Mouse (Mus musculus): ENCODE data around the gene Kctd17. TPM values are rescaled to one million over a fixed set of nuclear protein-coding genes. Genes with fewer than 3 reads are reported as not detected.

Gene Kctd17
- polyA plus RNA-seq, 1 experiment from 2014 or later = 18.6 TPM

DNA sequence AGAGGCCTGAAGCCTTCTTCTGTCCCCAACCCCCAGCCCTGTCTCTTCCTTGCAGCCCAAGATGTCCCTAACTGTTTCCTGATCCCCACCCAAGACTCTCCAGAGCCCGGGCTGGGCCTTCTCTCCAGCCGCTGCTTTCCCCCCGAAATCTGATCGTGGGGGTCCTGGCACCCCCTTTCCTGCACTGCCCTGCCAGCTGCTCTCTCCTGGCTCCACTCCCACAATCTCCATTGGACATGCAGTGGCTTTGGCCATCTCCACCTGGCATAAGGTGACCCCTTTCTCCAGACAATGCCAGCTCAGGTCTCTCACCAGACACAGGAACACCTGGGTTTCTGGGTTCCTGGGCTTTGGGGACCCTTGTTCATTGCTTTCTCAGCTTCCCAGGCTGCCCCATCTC, 49.7 kb downstream of the Kctd17 start:
- Histone ChIP-seq H3K4me1 (replicated peaks; ENCODE audit: control insufficient read depth, insufficient read depth, low read length) (no peaks in the 10 kb centered on the region), H3K9me3 (ENCODE audit: control insufficient read depth) (no peaks in the 10 kb centered on the region), H3K9ac (ENCODE audit: low read depth, low read length) (no peak overlapping the region), H3K4me3 (ENCODE audit: low read depth, low read length) (no peak overlapping the region), H3K27me3 (replicated peaks; ENCODE audit: control insufficient read depth, insufficient read depth, low read length) (no peaks in the 10 kb centered on the region), H3K27ac (ENCODE audit: low read depth, low read length) (no peak overlapping the region), H3K4me2 (replicated peaks; ENCODE audit: low read depth) (no peak overlapping the region), H3K36me3 (ENCODE audit: control insufficient read depth, insufficient read depth) (no peaks in the 10 kb centered on the region)
- TF ChIP-seq CTCF (IDR thresholded peaks at IDR 0.05; ENCODE audit: low read depth) = no peak
- ATAC-seq = no peak
- WGBS = 84% methylated on average over 4 of the region's 4 CpGs

DNA sequence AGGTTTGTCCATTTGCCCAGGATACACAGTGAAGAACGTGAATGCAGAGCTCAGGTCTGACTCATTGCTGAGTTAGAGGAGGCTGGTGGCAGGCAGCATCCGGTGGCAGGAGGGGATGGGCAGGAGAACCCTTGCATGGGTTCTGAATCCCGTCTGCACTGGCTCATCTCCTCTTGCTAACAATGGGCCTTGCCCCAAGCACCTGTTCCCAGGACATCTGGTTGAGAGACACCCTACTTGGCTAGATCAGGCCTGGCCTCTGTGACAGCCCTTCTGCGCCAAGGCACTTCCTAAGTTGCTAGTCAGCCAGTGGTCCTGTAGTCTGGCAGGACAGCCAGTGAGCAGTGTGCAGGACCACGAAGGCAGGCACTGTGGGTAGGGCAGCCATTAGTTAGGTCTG, 51.1 kb downstream of the Kctd17 start:
- Histone ChIP-seq H3K4me2 (replicated peaks; ENCODE audit: low read depth) (no peak overlapping the region), H3K9me3 (ENCODE audit: control insufficient read depth) (no peaks in the 10 kb centered on the region), H3K27ac (ENCODE audit: low read depth, low read length) (no peak overlapping the region), H3K27me3 (replicated peaks; ENCODE audit: control insufficient read depth, insufficient read depth, low read length) (no peaks in the 10 kb centered on the region), H3K9ac (ENCODE audit: low read depth, low read length) (no peak overlapping the region), H3K4me1 (replicated peaks; ENCODE audit: control insufficient read depth, insufficient read depth, low read length) (no peaks in the 10 kb centered on the region), H3K36me3 (ENCODE audit: control insufficient read depth, insufficient read depth) (no peaks in the 10 kb centered on the region), H3K4me3 (ENCODE audit: low read depth, low read length) (no peak overlapping the region)
- no peak for TF ChIP-seq CTCF (IDR thresholded peaks at IDR 0.05; ENCODE audit: low read depth)
- WGBS = 77% methylated on average over 5 of the region's 5 CpGs
- no peak for ATAC-seq

DNA sequence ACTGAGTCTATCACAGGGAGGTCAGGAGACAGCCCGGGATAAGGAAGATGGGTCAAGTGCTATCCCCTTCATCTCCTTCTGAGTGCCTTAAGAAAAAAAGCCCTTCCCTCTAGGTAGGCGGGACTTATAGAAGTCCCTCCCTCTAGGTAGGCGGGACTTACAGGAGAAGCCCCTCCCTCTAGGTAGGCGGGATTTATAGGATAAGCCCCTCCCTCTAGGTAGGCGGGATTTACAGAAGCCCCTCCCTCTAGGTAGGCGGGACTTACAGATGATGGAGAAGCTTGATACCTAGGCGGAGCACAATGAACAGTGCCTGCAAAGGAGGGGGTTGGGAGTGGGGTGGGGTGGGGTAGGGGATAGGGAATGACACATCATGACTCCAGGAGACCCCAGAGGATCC, 51.7 kb downstream of the Kctd17 start:
- Histone ChIP-seq H3K27ac (ENCODE audit: low read depth, low read length) (no peak overlapping the region), H3K9ac (ENCODE audit: low read depth, low read length) (no peak overlapping the region), H3K4me2 (replicated peaks; ENCODE audit: low read depth) (no peak overlapping the region), H3K4me1 (replicated peaks; ENCODE audit: control insufficient read depth, insufficient read depth, low read length) (no peaks in the 10 kb centered on the region), H3K27me3 (replicated peaks; ENCODE audit: control insufficient read depth, insufficient read depth, low read length) (no peaks in the 10 kb centered on the region), H3K36me3 (ENCODE audit: control insufficient read depth, insufficient read depth) (no peaks in the 10 kb centered on the region), H3K9me3 (ENCODE audit: control insufficient read depth) (no peaks in the 10 kb centered on the region), H3K4me3 (ENCODE audit: low read depth, low read length) (no peak overlapping the region)
- 67% methylated on average over 7 of the region's 7 CpGs for WGBS
- TF ChIP-seq CTCF (IDR thresholded peaks at IDR 0.05; ENCODE audit: low read depth) = no peak
- ATAC-seq = no peak

DNA sequence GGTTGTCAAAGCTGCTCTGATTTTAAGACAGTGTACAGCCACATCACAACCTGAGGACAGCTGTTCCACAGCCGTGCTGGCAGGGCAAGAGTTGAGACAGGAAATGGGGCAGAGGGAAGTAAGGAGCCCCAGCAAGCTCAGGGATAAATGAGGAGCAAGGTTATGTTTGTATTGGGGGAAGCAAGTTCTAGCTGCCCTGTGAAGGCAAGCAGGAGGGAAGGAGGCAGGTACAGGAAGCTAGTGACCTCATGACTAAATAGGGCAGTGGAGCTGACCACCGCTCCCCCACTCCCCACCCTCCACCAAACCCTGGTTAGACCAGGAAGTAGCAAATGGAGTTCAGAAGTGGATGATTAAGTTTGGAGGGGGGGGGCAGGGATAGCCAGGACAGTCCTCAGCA, 52.6 kb downstream of the Kctd17 start:
- TF ChIP-seq CTCF (IDR thresholded peaks at IDR 0.05; ENCODE audit: low read depth) = no peak
- Histone ChIP-seq H3K4me2 (replicated peaks; ENCODE audit: low read depth) (no peak overlapping the region), H3K4me3 (ENCODE audit: low read depth, low read length) (no peak overlapping the region), H3K9me3 (ENCODE audit: control insufficient read depth) (no peaks in the 10 kb centered on the region), H3K4me1 (replicated peaks; ENCODE audit: control insufficient read depth, insufficient read depth, low read length) (no peaks in the 10 kb centered on the region), H3K27me3 (replicated peaks; ENCODE audit: control insufficient read depth, insufficient read depth, low read length) (no peaks in the 10 kb centered on the region), H3K36me3 (ENCODE audit: control insufficient read depth, insufficient read depth) (no peaks in the 10 kb centered on the region), H3K27ac (ENCODE audit: low read depth, low read length) (no peak overlapping the region), H3K9ac (ENCODE audit: low read depth, low read length) (no peak overlapping the region)
- ATAC-seq = peak; percentile 24; the same call in 1 of the 2 replicates
- 33% methylated on average over 2 of the region's 2 CpGs for WGBS

DNA sequence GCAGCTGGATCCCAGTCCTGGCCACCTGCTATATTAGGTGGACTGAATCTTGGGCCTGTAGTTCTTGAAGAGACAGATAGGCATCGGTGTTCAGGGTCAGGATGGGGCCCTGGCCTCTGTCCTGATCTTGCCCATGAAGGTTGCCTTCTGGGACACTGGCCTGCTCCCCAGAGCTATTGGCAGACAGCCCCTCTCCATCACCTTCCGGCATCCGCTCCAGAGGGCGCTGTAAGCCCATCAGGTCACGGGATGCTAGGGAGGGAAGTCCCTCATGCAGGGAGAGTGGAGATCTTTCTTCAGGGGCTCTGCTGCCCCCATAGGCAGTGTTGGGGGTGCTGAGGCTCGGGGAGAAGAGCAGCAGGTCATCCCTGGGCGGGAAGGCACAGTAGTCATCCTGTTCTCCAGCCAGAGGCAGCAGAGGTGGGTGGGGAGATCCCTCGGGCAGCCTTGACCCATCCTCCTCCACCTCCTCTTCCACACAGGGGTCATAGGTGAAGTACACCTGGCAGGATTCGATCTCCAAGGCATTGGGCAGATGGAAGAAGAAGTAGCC, 53.2 kb downstream of the Kctd17 start:
- Histone ChIP-seq H3K36me3 (ENCODE audit: control insufficient read depth, insufficient read depth) (no peaks in the 10 kb centered on the region), H3K27ac (ENCODE audit: low read depth, low read length) (no peak overlapping the region), H3K4me2 (replicated peaks; ENCODE audit: low read depth) (no peak overlapping the region), H3K4me3 (ENCODE audit: low read depth, low read length) (no peak overlapping the region), H3K27me3 (replicated peaks; ENCODE audit: control insufficient read depth, insufficient read depth, low read length) (no peaks in the 10 kb centered on the region), H3K9me3 (ENCODE audit: control insufficient read depth) (no peaks in the 10 kb centered on the region), H3K4me1 (replicated peaks; ENCODE audit: control insufficient read depth, insufficient read depth, low read length) (no peaks in the 10 kb centered on the region), H3K9ac (ENCODE audit: low read depth, low read length) (no peak overlapping the region)
- ATAC-seq = 0 out of 2 replicates have a peak, but pooled peaks have one; percentile 14
- peak; percentile 46 for TF ChIP-seq CTCF (IDR thresholded peaks at IDR 0.05; ENCODE audit: low read depth)
- WGBS = 62% methylated on average over 9 of the region's 9 CpGs

DNA sequence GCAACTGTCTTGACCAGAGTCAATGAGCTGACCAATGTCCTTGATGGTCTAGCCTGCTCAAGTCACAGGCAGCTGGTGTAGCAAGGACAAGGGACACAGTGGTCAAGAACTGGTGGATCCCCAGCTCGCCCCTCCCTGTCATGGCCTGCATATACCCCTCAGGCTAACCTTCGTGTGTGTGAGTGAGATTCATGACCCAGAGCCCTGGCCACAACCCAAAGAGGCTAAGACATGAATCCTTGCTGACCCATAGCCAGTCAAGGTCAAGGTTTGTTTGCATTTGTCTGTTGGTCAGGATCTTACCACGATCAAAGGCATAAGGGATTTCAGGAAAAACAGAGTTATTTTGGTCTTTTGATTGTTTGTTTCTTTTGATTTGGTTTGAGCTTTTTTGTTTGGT, 54.2 kb downstream of the Kctd17 start:
- Histone ChIP-seq H3K9ac (ENCODE audit: low read depth, low read length) (no peak overlapping the region), H3K4me1 (replicated peaks; ENCODE audit: control insufficient read depth, insufficient read depth, low read length) (no peaks in the 10 kb centered on the region), H3K36me3 (ENCODE audit: control insufficient read depth, insufficient read depth) (no peaks in the 10 kb centered on the region), H3K4me2 (replicated peaks; ENCODE audit: low read depth) (no peak overlapping the region), H3K27me3 (replicated peaks; ENCODE audit: control insufficient read depth, insufficient read depth, low read length) (no peaks in the 10 kb centered on the region), H3K9me3 (ENCODE audit: control insufficient read depth) (no peaks in the 10 kb centered on the region), H3K4me3 (ENCODE audit: low read depth, low read length) (no peak overlapping the region), H3K27ac (ENCODE audit: low read depth, low read length) (no peak overlapping the region)
- no peak for ATAC-seq
- WGBS = 72% methylated on average over 3 of the region's 3 CpGs
- TF ChIP-seq CTCF (IDR thresholded peaks at IDR 0.05; ENCODE audit: low read depth) = no peak

DNA sequence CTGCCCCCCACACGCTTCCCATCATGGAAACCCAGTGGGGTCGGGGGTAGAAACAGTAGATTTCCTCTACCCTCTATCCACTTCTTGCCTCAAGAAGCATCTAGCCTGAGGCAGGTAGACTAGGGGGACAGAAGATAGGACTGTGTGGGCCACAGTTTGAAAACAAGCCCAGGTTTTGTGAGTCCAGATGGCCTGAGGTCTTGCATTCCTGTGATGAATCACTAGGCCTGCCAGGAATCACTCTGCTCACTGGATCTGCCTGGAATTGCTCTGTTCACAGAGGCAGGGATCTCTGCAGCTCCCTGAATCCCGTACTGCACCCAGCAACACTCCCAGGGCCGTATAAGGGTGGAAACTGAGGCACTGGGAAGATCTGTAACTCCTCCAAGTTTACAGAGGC, 54.9 kb downstream of the Kctd17 start:
- WGBS = 72% methylated on average over 4 of the region's 4 CpGs
- H3K4me3 ChIP-seq (ENCODE audit: low read depth, low read length) = no peak overlapping the region
- TF ChIP-seq CTCF (IDR thresholded peaks at IDR 0.05; ENCODE audit: low read depth) = no peak
- no peaks in the 10 kb centered on the region for H3K9me3 ChIP-seq (ENCODE audit: control insufficient read depth)
- H3K4me1 ChIP-seq (replicated peaks; ENCODE audit: control insufficient read depth, insufficient read depth, low read length) = no peaks in the 10 kb centered on the region
- no peak overlapping the region for H3K9ac ChIP-seq (ENCODE audit: low read depth, low read length)
- no peak overlapping the region for H3K4me2 ChIP-seq (replicated peaks; ENCODE audit: low read depth)
- no peaks in the 10 kb centered on the region for H3K36me3 ChIP-seq (ENCODE audit: control insufficient read depth, insufficient read depth)
- H3K27me3 ChIP-seq (replicated peaks; ENCODE audit: control insufficient read depth, insufficient read depth, low read length) = no peaks in the 10 kb centered on the region
- no peak for ATAC-seq
- no peak overlapping the region for H3K27ac ChIP-seq (ENCODE audit: low read depth, low read length)
